Mouse (Mus musculus) CH12.LX (cell line): ENCODE results near the gene Rbm8a. TPM values are rescaled to one million over a fixed set of nuclear protein-coding genes. Genes with fewer than 3 reads are reported as not detected.

Experiments
- DNase-seq: peaks from one replicate; pipeline ENCODE4 v3.0.0-alpha.2; 2013; ENCODE audit errors: extremely low read depth
- H3K27ac ChIP-seq: 2 replicates; pipeline ENCODE4 v1.5.1; 2012; ENCODE audit warnings: low read depth, mild to moderate bottlenecking, control low read depth, moderate library complexity; ENCODE audit not compliant: insufficient read depth
- H3K27me3 ChIP-seq: replicated peaks from 2 replicates; pipeline ENCODE3; 2012; ENCODE audit warnings: inconsistent platforms
- H3K36me3 ChIP-seq, 2 experiments: replicated peaks in 1 of 2; 2 replicates each; pipeline versions ENCODE3 to v1.6.1; 2012; ENCODE audit warnings: inconsistent platforms in 1 of 2, low read length in 1 of 2, mild to moderate bottlenecking in 1 of 2, mixed read lengths in 1 of 2, moderate library complexity in 1 of 2; ENCODE audit not compliant: control insufficient read depth in 1 of 2, insufficient read depth in 1 of 2
- H3K4me1 ChIP-seq, 2 experiments: 2 replicates each; pipeline ENCODE4 v1.6.1; 2012; ENCODE audit warnings: inconsistent platforms in 1 of 2, moderate library complexity in 1 of 2; ENCODE audit not compliant: insufficient read depth in 2 of 2, control insufficient read depth in 1 of 2
- H3K4me2 ChIP-seq: 2 replicates; pipeline ENCODE4 v1.6.1; 2012; ENCODE audit warnings: low read depth, mild to moderate bottlenecking, control low read depth; ENCODE audit not compliant: poor library complexity, insufficient read depth, severe bottlenecking
- H3K4me3 ChIP-seq, 3 experiments: fragments of 150-350 bp in 1 of 3; sonication (generic) in 1 of 3; replicated peaks in 1 of 3; 2 replicates each; pipeline versions ENCODE3 to v1.5.1; 2011 to 2012; ENCODE audit warnings: low read depth in 2 of 3, low read length in 2 of 3, mild to moderate bottlenecking in 2 of 3, moderate library complexity in 2 of 3, control low read depth in 1 of 3, improper control_type of control experiment in 1 of 3, inconsistent platforms in 1 of 3, mixed read lengths in 1 of 3; ENCODE audit not compliant: poor library complexity in 1 of 3
- H3K79me2 ChIP-seq: replicated peaks from 2 replicates; pipeline ENCODE4 v1.6.1; 2012; ENCODE audit warnings: mild to moderate bottlenecking, moderate library complexity; ENCODE audit not compliant: control insufficient read depth, poor library complexity, insufficient read depth, severe bottlenecking; ENCODE audit errors: extremely low read depth
- H3K9ac ChIP-seq: 2 replicates; pipeline ENCODE4 v1.6.1; 2012; ENCODE audit warnings: low read depth, mild to moderate bottlenecking, control low read depth, moderate library complexity; ENCODE audit not compliant: insufficient read depth
- H3K9me3 ChIP-seq: replicated peaks from 2 replicates; pipeline ENCODE3; 2012; ENCODE audit warnings: low read length, inconsistent platforms, mixed read lengths
- BHLHE40 ChIP-seq: IDR thresholded peaks from 2 replicates; pipeline ENCODE4 v1.6.1; 2011; ENCODE audit warnings: mild to moderate bottlenecking, low read depth, low read length, improper control_type of control experiment
- CHD1 ChIP-seq: IDR thresholded peaks from 2 replicates; pipeline ENCODE4 v1.6.1; 2012; ENCODE audit warnings: low read depth, low read length, improper control_type of control experiment, inconsistent platforms
- CHD2 ChIP-seq: IDR thresholded peaks from 2 replicates; pipeline ENCODE4 v1.6.1; 2011; ENCODE audit warnings: low read length, improper control_type of control experiment
- CTCF ChIP-seq, 2 experiments: IDR thresholded peaks in 1 of 2; conservative IDR thresholded peaks in 1 of 2; 2 replicates each; pipeline ENCODE4 v1.5.1; 2011 to 2012; ENCODE audit warnings: low read depth in 2 of 2, low read length in 2 of 2, improper control_type of control experiment in 1 of 2, inconsistent platforms in 1 of 2, mild to moderate bottlenecking in 1 of 2, moderate library complexity in 1 of 2
- E2F4 ChIP-seq: IDR thresholded peaks from 2 replicates; pipeline ENCODE4 v1.6.1; 2011; ENCODE audit warnings: low read depth, low read length, improper control_type of control experiment; ENCODE audit not compliant: insufficient replicate concordance
- ELF1 ChIP-seq: IDR thresholded peaks from 2 replicates; pipeline ENCODE4 v1.6.1; 2014; ENCODE audit warnings: low read depth, mild to moderate bottlenecking, inconsistent platforms, low read length, improper control_type of control experiment
- ETS1 ChIP-seq: conservative IDR thresholded peaks from 2 replicates; pipeline ENCODE4 v1.6.1; 2012; ENCODE audit warnings: low read depth, mild to moderate bottlenecking, inconsistent platforms, low read length, improper control_type of control experiment, moderate library complexity
- GABPA ChIP-seq: IDR thresholded peaks from 2 replicates; pipeline ENCODE4 v1.6.1; 2012; ENCODE audit warnings: low read depth, low read length, improper control_type of control experiment, inconsistent platforms; ENCODE audit not compliant: insufficient replicate concordance
- HCFC1 ChIP-seq: IDR thresholded peaks from 2 replicates; pipeline ENCODE4 v1.6.1; 2012; ENCODE audit warnings: low read depth, mild to moderate bottlenecking, inconsistent platforms, low read length, improper control_type of control experiment
- IRF4 ChIP-seq: IDR thresholded peaks from 2 replicates; pipeline ENCODE4 v1.6.1; 2014; ENCODE audit warnings: low read depth, mild to moderate bottlenecking, inconsistent platforms, low read length, improper control_type of control experiment
- JUN ChIP-seq: IDR thresholded peaks from 2 replicates; pipeline ENCODE4 v1.6.1; 2011; ENCODE audit warnings: low read depth, mild to moderate bottlenecking, low read length, improper control_type of control experiment, moderate library complexity; ENCODE audit not compliant: insufficient read depth
- JUND ChIP-seq: conservative IDR thresholded peaks from 2 replicates; pipeline ENCODE4 v1.6.1; 2011; ENCODE audit warnings: low read depth, low read length, improper control_type of control experiment
- KAT2A ChIP-seq: IDR thresholded peaks from 2 replicates; pipeline ENCODE4 v1.6.1; 2012; ENCODE audit warnings: low read length, improper control_type of control experiment, inconsistent platforms; ENCODE audit not compliant: insufficient replicate concordance
- MAFK ChIP-seq: IDR thresholded peaks from 2 replicates; pipeline ENCODE4 v1.6.1; 2011; ENCODE audit warnings: low read length, improper control_type of control experiment; ENCODE audit not compliant: insufficient replicate concordance
- MAX ChIP-seq: IDR thresholded peaks from 2 replicates; pipeline ENCODE4 v1.6.1; 2011; ENCODE audit warnings: low read length, improper control_type of control experiment
- MAZ ChIP-seq: IDR thresholded peaks from 2 replicates; pipeline ENCODE4 v1.6.1; 2012; ENCODE audit warnings: low read depth, mild to moderate bottlenecking, inconsistent platforms, low read length, improper control_type of control experiment, moderate library complexity
- MEF2A ChIP-seq: IDR thresholded peaks from 2 replicates; pipeline ENCODE4 v1.6.1; 2014; ENCODE audit warnings: low read depth, mild to moderate bottlenecking, inconsistent platforms, low read length, improper control_type of control experiment, borderline replicate concordance
- MXI1 ChIP-seq: IDR thresholded peaks from 2 replicates; pipeline ENCODE4 v1.6.1; 2011; ENCODE audit warnings: mild to moderate bottlenecking, low read depth, low read length, improper control_type of control experiment
- NELFE ChIP-seq: IDR thresholded peaks from 2 replicates; pipeline ENCODE4 v1.6.1; 2011; ENCODE audit warnings: low read depth, low read length, improper control_type of control experiment
- NRF1 ChIP-seq: IDR thresholded peaks from 2 replicates; pipeline ENCODE4 v1.6.1; 2014; ENCODE audit warnings: low read depth, mild to moderate bottlenecking, inconsistent platforms, low read length, improper control_type of control experiment, moderate library complexity
- PAX5 ChIP-seq: IDR thresholded peaks from 2 replicates; pipeline ENCODE4 v1.6.1; 2012; ENCODE audit warnings: low read length, inconsistent platforms, mixed read lengths
- POLR2A ChIP-seq: IDR thresholded peaks from 2 replicates; pipeline ENCODE4 v1.6.1; 2011; ENCODE audit warnings: low read depth, mild to moderate bottlenecking, improper control_type of control experiment, low read length
- POLR2AphosphoS2 ChIP-seq: IDR thresholded peaks from 2 replicates; pipeline ENCODE4 v1.6.1; 2011; ENCODE audit warnings: low read depth, low read length, improper control_type of control experiment
- RAD21 ChIP-seq: IDR thresholded peaks from 2 replicates; pipeline ENCODE4 v1.6.1; 2011; ENCODE audit warnings: low read depth, mild to moderate bottlenecking, low read length, improper control_type of control experiment, moderate library complexity
- RCOR1 ChIP-seq: conservative IDR thresholded peaks from 2 replicates; pipeline ENCODE4 v1.6.1; 2012; ENCODE audit warnings: low read depth, mild to moderate bottlenecking, inconsistent platforms, low read length, improper control_type of control experiment
- SIN3A ChIP-seq: IDR thresholded peaks from 2 replicates; pipeline ENCODE4 v1.6.1; 2012; ENCODE audit warnings: low read length, improper control_type of control experiment, inconsistent platforms
- SMC3 ChIP-seq: IDR thresholded peaks from 2 replicates; pipeline ENCODE4 v1.6.1; 2011; ENCODE audit warnings: low read depth, low read length, improper control_type of control experiment
- UBTF ChIP-seq: IDR thresholded peaks from 2 replicates; pipeline ENCODE4 v1.6.1; 2012; ENCODE audit warnings: low read depth, mild to moderate bottlenecking, inconsistent platforms, low read length, improper control_type of control experiment, moderate library complexity
- USF1 ChIP-seq: IDR thresholded peaks from 2 replicates; pipeline ENCODE4 v1.6.1; 2014; ENCODE audit warnings: low read depth, mild to moderate bottlenecking, inconsistent platforms, low read length, improper control_type of control experiment
- USF2 ChIP-seq: conservative IDR thresholded peaks from 2 replicates; pipeline ENCODE4 v1.6.1; 2011; ENCODE audit warnings: low read depth, low read length, improper control_type of control experiment
- ZKSCAN1 ChIP-seq: IDR thresholded peaks from 2 replicates; pipeline ENCODE4 v1.6.1; 2012; ENCODE audit warnings: low read depth, inconsistent platforms, low read length, improper control_type of control experiment, borderline replicate concordance
- ZMIZ1 ChIP-seq: IDR thresholded peaks from 2 replicates; pipeline ENCODE4 v1.6.1; 2012; ENCODE audit warnings: low read depth, mild to moderate bottlenecking, inconsistent platforms, low read length, improper control_type of control experiment
- ZNF384 ChIP-seq: IDR thresholded peaks from 2 replicates; pipeline ENCODE4 v1.6.1; 2012; ENCODE audit warnings: low read depth, low read length, improper control_type of control experiment, inconsistent platforms
- dilution Hi-C: fragments of 300-500 bp; cut with MboI; formaldehyde crosslinking; loops from 2 replicates; pipeline ENCODE4 v1.14.3; 2020; ENCODE audit warnings: low sequenced_read_pairs; ENCODE audit not compliant: extremely low pct_unique_long_range_greater_than_20kb, extremely low pct_ligation_motif_present
- in situ Hi-C: fragments of 300-500 bp; cut with MboI; formaldehyde crosslinking; loops from 3 replicates; pipeline ENCODE4 v1.14.3; 2019; ENCODE audit warnings: low sequenced_read_pairs, low pct_ligation_motif_present, low pct_unique_long_range_greater_than_20kb, mixed read lengths
- polyA plus RNA-seq: library from polyadenylated mRNA; unstranded; fragments of >175 nt; gene quantifications from 2 replicates; pipeline ENCODE4 v1.2.1, GENCODE M21; 2012; ENCODE audit warnings: low read depth; ENCODE audit not compliant: insufficient read length
- total RNA-seq, 2 experiments: library from RNA; depleted of rRNA; stranded (reverse); fragments of 300-350 nt in 1 of 2; fragments of >200 nt in 1 of 2; gene quantifications; 2 replicates each; pipeline ENCODE4 v1.2.3; 2012 to 2014

Rbm8a gene
- total and polyA plus RNA-seq, 3 experiments: 59.7 to 187 (median 80.3) TPM

DNA sequence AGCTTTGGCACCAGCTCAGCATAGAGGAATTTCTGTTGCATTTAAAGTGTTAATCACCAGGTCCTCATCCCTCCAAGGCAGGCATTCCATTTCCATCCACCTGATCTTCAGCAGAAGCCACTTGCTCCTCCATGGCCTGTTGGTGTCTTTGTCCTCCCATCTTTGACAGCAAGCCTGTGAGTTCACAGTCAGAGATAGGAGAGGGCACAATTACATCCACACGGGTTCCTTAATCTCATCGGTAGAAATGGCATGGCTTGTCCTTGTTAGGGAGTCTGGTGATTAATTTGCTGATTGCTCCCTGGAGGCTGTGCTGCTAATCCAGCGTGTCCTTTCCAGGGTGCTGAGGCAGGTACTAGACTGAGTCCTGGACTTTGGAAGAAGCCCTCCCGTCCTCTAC, 43.8 kb downstream of the Rbm8a start:
- dilution Hi-C loops: no loop called here
- H3K4me2 ChIP-seq: no peak overlapping the region
- H3K9ac ChIP-seq: no peak overlapping the region
- in situ Hi-C loops: no loop called here
- no peak for TF ChIP-seq MAFK
- DNase-seq: no peak
- peaks cover 25 to 50% of the 10 kb centered on the region in 2 experiments for H3K4me1 ChIP-seq
- H3K27ac ChIP-seq: peak overlapping the region; percentile 41
- no peaks in the 10 kb centered on the region for H3K36me3 ChIP-seq
- H3K27me3 ChIP-seq: peaks cover 12% of the 10 kb centered on the region
- no peak overlapping the region for H3K4me3 ChIP-seq
- no peaks in the 10 kb centered on the region for H3K79me2 ChIP-seq
- no peaks in the 10 kb centered on the region for H3K9me3 ChIP-seq

DNA sequence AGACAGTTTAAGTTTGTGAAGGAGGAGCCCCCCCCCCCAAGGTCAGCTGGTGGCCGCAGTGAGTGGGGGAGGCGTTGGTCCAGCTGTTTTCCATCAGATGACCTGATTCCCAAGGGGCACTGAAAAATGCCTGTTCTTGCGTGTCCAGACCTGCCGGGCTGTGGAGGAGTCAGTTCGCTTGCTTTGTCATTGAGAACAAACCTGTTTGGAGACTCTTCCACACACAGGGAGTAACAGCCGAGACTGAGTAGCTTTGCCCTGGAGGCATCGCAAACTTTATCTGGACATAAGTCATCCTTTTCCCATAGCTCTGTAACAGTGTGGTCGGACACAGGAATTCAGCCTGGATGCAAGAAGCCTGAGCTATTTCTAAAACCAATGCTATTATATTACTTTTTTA, 44.7 kb downstream of the Rbm8a start:
- no peaks in the 10 kb centered on the region for H3K79me2 ChIP-seq
- H3K4me2 ChIP-seq: peak overlapping the region; percentile 63
- H3K27me3 ChIP-seq: peaks cover 12% of the 10 kb centered on the region
- H3K27ac ChIP-seq: peak overlapping the region; percentile 66
- no peaks in the 10 kb centered on the region for H3K9me3 ChIP-seq
- in situ Hi-C loops: no loop called here
- peaks cover 30 to 58% of the 10 kb centered on the region in 2 experiments for H3K4me1 ChIP-seq
- H3K36me3 ChIP-seq: no peaks in the 10 kb centered on the region
- peak overlapping the region; percentile 37 for H3K9ac ChIP-seq
- dilution Hi-C loops: no loop called here
- no peak overlapping the region for H3K4me3 ChIP-seq
- no peak for DNase-seq
- TF ChIP-seq JUND (no peak), NRF1 (no peak), GABPA (no peak), SIN3A (peak; percentile 89), MXI1 (0 out of 2 replicates have a peak, but pooled peaks have one; percentile 30), ZMIZ1 (no peak), BHLHE40 (peak; percentile 66; the same call in 1 of the 2 replicates), MAX (no peak), CHD1 (peak; percentile 98), RCOR1 (0 out of 2 replicates have a peak, but pooled peaks have one; percentile 43), PAX5 (no peak), CTCF (conservative IDR thresholded peaks at IDR 0.05 in 1 of 2, IDR thresholded peaks at IDR 0.05 in 1 of 2; ENCODE audit: low read depth in 2 of 2, low read length in 2 of 2) (no peak), UBTF (no peak), IRF4 (peak; percentile 80), CHD2 (peak; percentile 87), JUN (no peak), MAZ (peak; percentile 93), RAD21 (no peak), KAT2A (0 out of 2 replicates have a peak, but pooled peaks have one; percentile 74), POLR2A (no peak), HCFC1 (no peak), SMC3 (no peak), MEF2A (0 out of 2 replicates have a peak, but pooled peaks have one; percentile 47), ZKSCAN1 (no peak), E2F4 (no peak), POLR2AphosphoS2 (0 out of 2 replicates have a peak, but pooled peaks have one; percentile 25), NELFE (no peak; the same call in 1 of the 2 replicates), ETS1 (peak; percentile 96), USF2 (0 out of 2 replicates have a peak, but pooled peaks have one; percentile 9), ELF1 (no peak), ZNF384 (no peak), USF1 (peak; percentile 69), MAFK (no peak)
